Comparison of ENCODE assay signal across 9 mouse cellular contexts in genomic region chr4:115980676-115981075, GRCm38 (mm10). TPM values are rescaled to one million over a fixed set of nuclear protein-coding genes. Genes with fewer than 3 reads are reported as not detected.
A peak's percentile ranks its signal among the peaks of the same experiment; 100 is the strongest.
DNase-seq lines count a peak whose midpoint lies in the region; ATAC-seq lines count a peak whose summit lies in the region.
"Had no signal": no experiment of that assay in that cellular context is flagged by ENCODE, and none has a peak within 500 bp of the region (broad histone marks: within the 10 kb centered on the region; RNA-seq: fewer than 3 reads in every experiment).

No protein-coding gene starts in this region.

- no peaks in the 10 kb centered on the region for H3K36me3 ChIP-seq in kidney, embryonic 16.5 days (ENCODE audit: insufficient read depth, low read length)
- no peaks in the 10 kb centered on the region for H3K36me3 ChIP-seq in midbrain, embryonic 14.5 days (ENCODE audit: control insufficient read depth, insufficient read depth, low read length)
- H3K36me3 ChIP-seq: embryonic facial prominence, embryonic 13.5 days had no signal

- peak; percentile 33 for DNase-seq in kidney, adult 11 months
- DNase-seq in brain, embryonic 18.5 days (ENCODE audit: low read depth, low spot score): peak; percentile 46
- DNase-seq in fibroblast of lung, adult 2 months (ENCODE audit: low read depth): peak; percentile 36
- peak; percentile 87 for DNase-seq in induced T-regulatory cell, adult 2 months (ENCODE audit: low read depth)
- DNase-seq in left cerebral cortex, postnatal 36 days (ENCODE audit: low spot score in 2 of 2): peak; percentile 66 to 67
- DNase-seq in midbrain, embryonic 14.5 days: peak; percentile 92
- DNase-seq in spleen, postnatal 36 days (ENCODE audit: low spot score in 2 of 2): peak; percentile 21 to 26

- no peak for ATAC-seq in kidney, embryonic 16.5 days (ENCODE audit: low FRiP score, low TSS enrichment)
- peak; percentile 51; the same call in 1 of the 2 replicates for ATAC-seq in midbrain, embryonic 14.5 days (ENCODE audit: low FRiP score, low TSS enrichment)

- peaks cover 6% of the 10 kb centered on the region for H3K4me1 ChIP-seq in kidney, embryonic 16.5 days (ENCODE audit: insufficient read depth, low read length)
- peaks cover 16% of the 10 kb centered on the region for H3K4me1 ChIP-seq in midbrain, embryonic 14.5 days (ENCODE audit: control insufficient read depth, insufficient read depth, low read length)

- no peaks in the 10 kb centered on the region for H3K9me3 ChIP-seq in kidney, embryonic 16.5 days (ENCODE audit: low read length)
- H3K9me3 ChIP-seq in midbrain, embryonic 14.5 days (ENCODE audit: control insufficient read depth, low read length): no peaks in the 10 kb centered on the region
- H3K9me3 ChIP-seq: embryonic facial prominence, embryonic 13.5 days had no signal

- WGBS in kidney, embryonic 16.5 days: 0% methylated on average over 8 of the region's 8 CpGs
- WGBS in midbrain, embryonic 14.5 days: under 1% methylated on average over 8 of the region's 8 CpGs

- no peak overlapping the region for H3K4me2 ChIP-seq in kidney, embryonic 16.5 days (replicated peaks; ENCODE audit: low read depth, low read length)
- no peak overlapping the region; the same call in 1 of the 2 replicates for H3K4me2 ChIP-seq in midbrain, embryonic 14.5 days (ENCODE audit: low read length)
- H3K4me2 ChIP-seq: embryonic facial prominence, embryonic 13.5 days had no signal

- H3K4me3 ChIP-seq in kidney, embryonic 16.5 days (ENCODE audit: low read length): no peak overlapping the region
- no peak overlapping the region for H3K4me3 ChIP-seq in midbrain, embryonic 14.5 days (replicated peaks; ENCODE audit: low read depth, low read length)
- H3K4me3 ChIP-seq: embryonic facial prominence, embryonic 13.5 days had no signal

- H3K27me3 ChIP-seq in kidney, embryonic 16.5 days (ENCODE audit: insufficient read depth, low read length): peaks cover 62% of the 10 kb centered on the region
- H3K27me3 ChIP-seq in midbrain, embryonic 14.5 days (ENCODE audit: control insufficient read depth, insufficient read depth, low read length): peaks cover 68% of the 10 kb centered on the region

- intact Hi-C loops in left cerebral cortex, postnatal 36 days (cut with DNase I): loop anchor here (1.0 to 5.0 kb wide), 2 partner anchors 77 to 248 kb away; no protein-coding TSS in a partner anchor

- no peak overlapping the region for H3K9ac ChIP-seq in kidney, embryonic 16.5 days (replicated peaks; ENCODE audit: low read length)
- no peak overlapping the region for H3K9ac ChIP-seq in midbrain, embryonic 14.5 days (replicated peaks; ENCODE audit: low read length)
- H3K9ac ChIP-seq: embryonic facial prominence, embryonic 13.5 days had no signal

- H3K27ac ChIP-seq in kidney, embryonic 16.5 days (ENCODE audit: low read length): no peak overlapping the region
- H3K27ac ChIP-seq in midbrain, embryonic 14.5 days (replicated peaks; ENCODE audit: low read depth, low read length): no peak overlapping the region
- H3K27ac ChIP-seq: embryonic facial prominence, embryonic 13.5 days had no signal

RNA-seq across cellular contexts. Expression of gene Faah, which starts 37.0 kb away (rescaled TPM):
- 13.7 and 15.3 TPM in 2 replicates for polyA plus RNA-seq in kidney, embryonic 16.5 days (2015; fragmentation: Nextera tagmentation; extraction: Ambion mirVana)
- total RNA-seq in left cerebral cortex, postnatal 36 days (2021): 10 to 100 TPM; 93.9 to 96.0 TPM
- polyA plus RNA-seq in midbrain, embryonic 14.5 days (2014; fragmentation: Nextera tagmentation; extraction: Ambion mirVana): 15.5 and 17.5 TPM in 2 replicates

RNA-seq across cellular contexts. Expression of gene Dmbx1, which starts 41.0 kb away (rescaled TPM):
- not detected in 2 replicates for polyA plus RNA-seq in kidney, embryonic 16.5 days (2015; fragmentation: Nextera tagmentation; extraction: Ambion mirVana)
- not detected for total RNA-seq in left cerebral cortex, postnatal 36 days (2021)
- polyA plus RNA-seq in midbrain, embryonic 14.5 days (2014; fragmentation: Nextera tagmentation; extraction: Ambion mirVana): 8.2 and 8.5 TPM in 2 replicates

Comparison
In these comparisons a context has a peak if more than half of its experiments do, and no peak if none do; other contexts are left out.
1. DNase-seq: peak in every context shown above with its lines; median percentile 92 in midbrain, embryonic 14.5 days; 87 in induced T-regulatory cell, adult 2 months; 66 in left cerebral cortex, postnatal 36 days; 46 in brain, embryonic 18.5 days; 36 in fibroblast of lung, adult 2 months; 33 in kidney, adult 11 months; 24 in spleen, postnatal 36 days.